Mouse (Mus musculus) urinary bladder, adult 2 months (tissue): ENCODE data around the gene Ppif. TPM values are rescaled to one million over a fixed set of nuclear protein-coding genes. Genes with fewer than 3 reads are reported as not detected.
A peak's percentile ranks its signal among the peaks of the same experiment; 100 is the strongest.

Experiments used
- DNase-seq: peaks from one replicate; pipeline ENCODE4 v3.0.0; 2022; ENCODE audit warnings: low spot score
- polyA plus RNA-seq: library from polyadenylated mRNA; depleted of rRNA; stranded (reverse); fragments of >200 nt; gene quantifications from 2 replicates; pipeline ENCODE4 v1.2.3, GENCODE M21; 2012; rRNA removed

Gene Ppif
- polyA plus RNA-seq, 1 experiment: 27.2 TPM

DNA sequence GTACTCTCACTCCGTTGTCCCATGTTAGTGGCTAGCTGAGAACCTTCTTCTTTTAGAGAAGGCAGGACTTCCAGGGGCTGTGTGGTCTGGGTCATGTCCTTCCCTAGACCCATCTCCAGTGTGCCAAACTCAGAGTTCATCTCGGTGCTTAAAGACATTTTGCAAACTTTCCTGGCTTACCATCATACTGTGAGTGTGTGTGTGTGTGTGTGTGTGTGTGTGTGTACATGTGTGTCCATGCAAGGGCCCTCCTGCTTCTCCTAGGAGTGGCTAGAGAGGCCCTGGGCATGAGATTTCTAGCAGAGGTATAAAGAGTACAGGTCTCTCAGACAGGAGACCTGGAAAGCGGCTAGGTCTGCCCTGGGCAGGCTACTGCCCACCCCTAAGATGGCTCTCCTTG is 42.2 kb downstream of the Ppif start:
- DNase-seq: no peak

DNA sequence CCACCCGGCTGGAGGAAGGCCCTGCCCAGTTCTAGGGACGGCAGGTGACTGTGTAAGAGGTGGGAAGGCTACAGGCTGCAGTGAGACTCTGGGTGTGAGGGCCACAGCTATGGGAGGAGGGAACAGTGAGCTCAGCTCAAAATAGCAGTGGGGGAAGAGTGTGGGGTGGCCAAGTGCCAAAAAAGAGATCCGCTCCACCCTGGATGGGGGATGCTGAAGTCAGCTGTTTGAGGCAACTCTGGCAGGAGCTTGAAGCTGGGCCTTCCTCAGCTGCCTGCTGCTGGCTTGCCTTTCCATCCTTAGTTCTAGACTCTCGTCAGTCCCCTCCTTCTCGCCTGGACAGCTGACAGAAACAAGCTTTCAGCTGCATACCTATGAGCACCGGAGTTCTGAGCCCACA is 42.6 kb downstream of the Ppif start:
- DNase-seq: no peak

DNA sequence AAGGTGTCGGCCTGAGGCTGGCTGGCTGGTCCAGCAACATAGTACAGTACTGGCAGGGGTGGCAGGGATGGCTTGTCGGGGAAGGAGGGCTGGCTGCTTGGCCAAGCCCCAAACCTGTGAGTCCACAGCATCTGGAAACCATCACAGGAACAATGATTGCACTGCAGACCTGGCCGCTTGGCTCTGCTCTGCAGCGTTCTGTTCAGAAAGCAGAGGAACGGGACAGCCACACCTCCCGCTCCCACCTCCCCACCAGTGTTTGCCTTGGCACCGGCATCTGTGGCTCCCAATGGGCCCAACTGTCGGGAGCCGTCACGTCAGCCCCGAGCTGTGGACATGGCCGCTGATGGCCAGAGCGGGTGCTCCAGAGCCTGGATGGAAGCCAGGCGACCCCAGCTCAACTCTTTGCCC is 44.6 kb downstream of the Ppif start:
- DNase-seq: no peak

DNA sequence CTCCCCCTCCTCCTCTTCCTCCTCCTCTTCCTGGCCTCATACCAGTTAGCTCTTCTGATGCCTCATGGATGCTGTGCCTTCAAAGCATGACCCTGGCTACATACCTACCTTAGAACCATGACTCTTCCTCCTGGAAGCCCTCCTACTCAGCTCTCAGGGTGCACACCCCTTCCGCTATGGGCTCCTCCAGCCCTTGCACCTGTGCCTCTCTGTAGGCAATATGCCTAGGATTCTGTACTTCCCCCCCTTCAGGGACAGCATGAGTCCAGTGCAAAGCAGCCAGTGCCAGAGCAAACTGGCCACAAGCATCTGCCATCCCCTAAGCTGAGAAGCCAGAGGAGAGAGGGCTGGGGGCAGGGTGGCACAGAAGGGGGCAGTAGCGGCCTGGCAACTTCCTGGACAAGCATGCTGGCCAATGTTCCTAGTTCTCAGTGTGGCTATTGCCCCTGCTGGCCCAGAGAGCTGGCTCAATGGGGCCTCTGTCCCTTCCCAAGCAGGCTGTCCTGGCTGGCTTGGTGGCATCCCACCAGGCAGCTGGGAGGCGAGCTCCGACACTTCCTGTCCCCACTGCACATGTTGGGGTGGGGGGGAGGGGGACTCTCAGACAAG is 46.1 kb downstream of the Ppif start:
- no peak for DNase-seq

DNA sequence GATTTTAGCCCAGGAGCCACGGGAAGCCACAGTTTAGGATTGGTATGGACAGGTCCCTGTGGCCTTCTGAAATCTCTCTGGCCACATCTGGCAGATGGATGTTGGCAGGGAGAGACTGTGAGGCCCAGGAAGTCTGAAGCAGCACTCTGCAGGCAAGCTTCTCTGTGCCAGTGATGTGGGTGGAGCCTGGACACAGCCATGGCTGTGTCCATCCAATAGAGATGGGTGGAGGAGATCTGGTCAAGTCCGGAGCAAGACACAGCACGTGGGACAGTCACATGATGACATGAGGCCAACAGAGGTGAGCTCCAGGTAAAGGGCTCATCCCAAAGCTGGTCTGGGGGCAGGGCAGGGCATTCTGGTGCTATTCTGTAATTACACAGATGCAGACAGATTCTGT is 47.3 kb downstream of the Ppif start:
- no peak for DNase-seq

DNA sequence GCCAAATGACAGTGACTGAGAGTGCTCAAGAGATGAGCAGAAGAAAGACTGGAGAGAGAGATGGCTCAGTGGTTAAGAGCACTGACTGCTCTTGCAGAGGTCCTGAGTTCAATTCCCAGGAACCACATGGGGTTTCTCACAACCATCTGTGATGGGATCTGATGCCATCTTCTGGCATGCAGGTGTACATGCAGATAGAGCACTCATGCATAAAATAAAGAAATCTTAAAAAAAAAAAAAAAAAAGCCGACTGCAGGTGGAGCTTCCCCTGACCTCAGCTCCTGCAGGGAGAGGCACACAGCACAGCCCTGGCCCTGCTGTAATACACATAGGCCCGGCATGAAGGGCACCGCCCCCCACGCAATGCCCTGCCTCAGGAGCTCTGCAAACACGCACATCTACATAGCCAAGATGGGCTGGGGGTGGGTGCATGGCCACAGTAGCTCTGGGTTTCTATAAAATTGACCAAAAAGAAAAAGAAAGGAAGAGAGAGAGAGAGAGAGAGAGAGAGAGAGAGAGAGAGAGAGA is 48.0 kb downstream of the Ppif start:
- DNase-seq: no peak

DNA sequence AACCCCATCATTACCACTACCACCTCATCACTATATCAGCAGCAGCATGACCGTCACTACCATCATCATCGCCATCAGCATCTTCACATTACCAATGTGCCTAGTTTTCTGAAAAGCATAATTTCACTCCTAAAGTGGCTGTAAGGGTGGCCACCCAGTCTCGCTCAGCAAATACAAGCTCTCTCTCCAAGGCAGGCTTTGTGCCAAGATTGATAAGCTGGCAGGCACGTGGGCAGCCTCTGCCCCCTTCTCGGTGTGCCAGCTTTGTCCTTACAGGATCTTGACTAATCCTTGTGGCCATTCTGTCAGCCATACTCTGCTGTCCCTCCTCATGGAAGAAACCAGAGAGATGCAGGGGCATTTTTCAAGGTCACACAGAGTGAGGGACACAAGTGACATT is 49.0 kb downstream of the Ppif start:
- DNase-seq: no peak

DNA sequence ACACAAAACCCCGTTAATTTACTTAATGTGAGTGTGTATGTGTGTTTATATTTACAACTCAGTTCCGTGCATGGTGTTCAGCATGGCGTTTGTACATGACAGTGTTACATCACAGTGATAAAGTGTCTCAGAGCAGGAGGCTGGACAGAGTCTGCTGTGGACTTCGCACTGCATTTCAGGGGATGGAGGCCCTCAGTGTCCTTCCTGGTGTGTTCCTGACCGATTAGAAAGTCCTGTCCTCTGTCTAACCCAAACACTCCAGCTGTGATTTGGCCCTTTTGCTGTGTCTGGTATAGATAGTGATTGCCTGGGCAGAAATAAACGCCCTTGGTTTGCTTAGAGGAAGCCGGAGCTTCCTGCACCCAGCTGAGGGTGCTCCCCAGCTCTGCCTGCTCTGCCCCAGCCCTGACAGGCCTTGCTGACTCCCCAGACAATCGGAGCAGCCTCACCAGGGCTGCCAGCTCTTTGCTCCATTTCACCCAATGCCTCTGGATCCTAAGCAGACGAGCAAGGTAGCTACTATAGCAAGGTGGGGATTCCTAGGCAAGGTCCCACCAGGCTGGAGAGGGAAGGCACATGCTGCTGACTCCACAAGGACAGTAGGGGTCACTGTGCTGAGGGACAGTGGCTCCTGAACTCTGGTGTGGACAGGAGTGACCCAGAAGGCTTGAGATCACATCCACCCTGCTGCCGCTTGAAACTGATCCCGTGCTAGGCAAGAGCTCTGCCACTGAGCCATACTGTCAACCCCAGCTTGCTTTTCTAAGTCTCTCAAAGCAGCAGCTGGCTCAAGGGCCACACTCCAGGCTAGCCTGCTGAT is 51.6 kb downstream of the Ppif start:
- no peak for DNase-seq

DNA sequence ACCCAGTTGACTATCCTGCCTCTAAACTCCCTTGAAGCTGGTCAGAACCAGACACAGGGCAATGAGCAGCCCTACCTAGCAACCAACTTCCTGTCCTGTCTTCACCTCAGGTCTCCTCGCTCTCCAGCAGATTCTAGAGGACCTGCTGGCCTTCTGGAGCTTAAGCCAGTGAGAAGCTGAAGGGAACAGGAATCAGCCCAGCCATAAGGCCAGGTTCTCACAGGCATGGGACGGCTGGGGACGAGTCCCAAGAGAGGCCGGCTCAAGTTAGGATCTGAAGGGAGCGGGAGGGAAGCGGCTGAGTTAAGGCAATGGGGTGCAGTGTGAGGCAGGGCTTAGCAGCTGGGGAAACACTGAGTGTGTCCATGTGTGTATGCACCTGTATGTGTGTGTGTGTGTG is 52.4 kb downstream of the Ppif start:
- no peak for DNase-seq

DNA sequence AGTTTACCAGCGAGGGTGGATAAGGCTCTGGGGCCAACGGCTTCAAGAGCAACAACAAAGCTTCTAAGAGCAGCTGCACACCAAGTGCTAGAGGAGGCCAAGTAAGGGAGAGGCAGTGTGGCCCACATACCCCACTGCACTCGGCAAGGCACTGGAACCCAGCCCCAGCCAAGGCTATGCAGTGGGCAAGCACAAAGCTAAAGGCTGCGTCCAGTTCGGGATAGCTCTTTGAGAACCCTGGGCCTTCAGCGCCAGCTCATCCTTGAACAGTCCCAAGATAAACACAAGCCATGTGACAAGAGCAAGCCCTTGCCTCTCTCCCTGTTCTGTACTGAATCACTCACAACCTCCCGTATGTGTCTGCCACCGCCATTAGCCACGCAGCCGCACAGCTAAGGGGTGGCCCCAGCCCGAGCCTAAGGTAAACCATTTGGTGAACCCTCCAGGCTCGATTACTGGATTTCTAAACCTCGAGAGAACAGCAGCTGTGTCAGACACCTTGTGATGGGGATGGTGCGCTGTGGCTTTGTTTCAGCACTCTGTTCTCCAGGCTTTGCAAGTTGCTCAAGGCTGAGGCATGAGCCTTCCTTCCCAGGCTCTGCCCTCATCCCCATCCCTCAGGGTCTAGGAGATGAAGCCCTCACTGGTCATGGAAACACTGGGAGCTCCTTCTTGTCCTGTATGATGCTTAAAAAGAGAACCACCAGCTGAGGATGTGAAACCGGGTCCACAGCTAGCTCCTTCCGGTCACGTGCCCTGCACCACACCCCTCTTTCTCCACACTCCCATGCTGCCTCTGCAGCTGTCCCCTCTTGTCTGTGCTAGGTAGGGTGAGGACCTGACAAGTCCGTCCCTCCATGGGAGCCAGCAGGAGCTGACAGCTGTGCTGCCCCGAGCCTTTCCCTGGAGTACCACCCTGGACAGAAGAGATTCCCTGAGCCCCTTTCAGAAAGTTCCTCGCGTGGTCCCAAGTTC is 53.3 kb downstream of the Ppif start:
- DNase-seq: no peak

DNA sequence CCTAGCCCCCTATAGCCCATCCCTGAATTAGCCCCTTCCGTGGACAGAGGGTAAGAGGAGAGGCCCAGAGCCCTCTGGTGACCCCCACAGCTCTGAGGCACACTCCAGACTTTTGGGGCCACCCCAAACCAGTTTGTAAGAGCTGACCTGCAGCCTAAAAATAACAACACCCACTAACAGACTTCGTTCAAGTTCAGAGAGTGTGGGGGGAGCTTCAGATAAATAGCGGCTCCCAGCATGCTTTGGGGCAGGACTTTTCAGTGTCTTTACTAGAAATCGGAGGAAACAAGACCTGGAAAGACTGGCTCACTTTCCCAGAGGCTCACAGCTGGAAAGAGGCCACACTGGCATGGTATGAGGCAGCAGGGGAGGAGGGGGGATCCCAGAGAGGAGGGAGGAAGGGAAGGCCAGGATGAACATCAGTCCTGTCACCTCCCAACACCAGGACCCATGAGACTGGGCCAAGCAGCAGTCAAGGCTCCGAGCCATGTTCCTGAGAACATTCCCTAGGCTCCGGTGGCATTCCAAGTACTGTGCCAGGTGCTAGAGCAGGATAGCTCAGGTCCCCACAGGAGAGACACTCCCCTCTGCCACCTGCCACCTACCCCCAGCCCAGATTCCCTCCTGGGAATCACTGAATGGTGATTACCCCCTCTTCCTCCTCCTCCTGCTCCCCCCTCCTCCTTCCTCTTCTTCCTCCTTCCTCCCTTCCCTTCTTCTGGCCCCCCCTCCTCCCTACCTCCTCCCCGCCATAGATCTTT is 54.2 kb downstream of the Ppif start:
- no peak for DNase-seq

DNA sequence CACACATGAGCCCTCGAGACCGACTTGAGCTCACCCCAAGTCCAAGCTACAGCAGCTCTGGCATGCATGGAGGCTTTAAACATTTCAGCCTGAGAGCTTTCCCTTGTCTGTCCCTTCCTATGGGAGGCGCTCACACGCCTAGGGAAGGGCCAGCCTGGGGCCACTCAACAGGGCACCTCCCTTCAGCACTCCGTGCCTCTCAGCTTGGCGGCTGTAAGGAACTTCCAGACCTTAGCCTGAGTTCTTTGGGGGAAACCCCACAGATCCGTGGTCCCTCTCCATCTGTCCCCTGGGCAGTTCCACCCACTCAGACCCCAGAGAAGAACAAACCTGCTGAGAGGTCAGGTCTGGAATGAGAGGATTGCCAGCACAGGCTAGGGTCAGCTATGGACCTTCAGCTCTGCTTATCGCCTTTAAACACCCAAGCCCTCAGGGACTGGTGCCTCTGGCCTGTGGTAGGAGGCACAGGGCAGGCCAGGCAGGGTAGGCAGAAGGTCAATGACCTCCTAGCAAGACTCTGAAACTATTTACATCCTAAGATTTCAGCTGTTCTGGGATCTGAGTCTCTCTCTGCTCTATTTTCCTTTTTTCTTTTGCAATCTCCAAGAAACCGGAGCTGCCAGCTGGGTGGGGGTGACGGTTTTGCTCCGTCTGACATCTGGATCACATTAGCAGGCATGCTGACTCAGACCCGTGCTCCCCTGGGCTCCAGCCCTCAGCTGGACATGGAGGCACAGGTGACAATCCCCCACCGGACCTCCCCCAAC is 55.4 kb downstream of the Ppif start:
- peak; percentile 23 for DNase-seq

Other genes with a start within 250 kb of the Ppif start
- gene Zmiz1, start 235.0 kb upstream of the Ppif start, polyA plus RNA-seq: 15.3 and 31.4 TPM in 2 replicates
- 62.1 and 79.7 TPM in 2 replicates for gene Zcchc24, start 74.9 kb downstream of the Ppif start, polyA plus RNA-seq
- gene Anxa11, start 148.0 kb downstream of the Ppif start, polyA plus RNA-seq: 65.5 and 84.4 TPM in 2 replicates
- 6.9 and 8.5 TPM in 2 replicates for gene Plac9a, start 208.9 kb downstream of the Ppif start, polyA plus RNA-seq
- gene Tmem254a, start 233.5 kb downstream of the Ppif start, polyA plus RNA-seq: 3.4 and 5.7 TPM in 2 replicates
- not detected in 2 replicates for gene Cphx1, start 244.2 kb downstream of the Ppif start, polyA plus RNA-seq